Mouse (Mus musculus) hindbrain, embryonic 14.5 days (tissue): ENCODE data around the gene Uimc1. TPM values are rescaled to one million over a fixed set of nuclear protein-coding genes. Genes with fewer than 3 reads are reported as not detected.

ENCODE experiments used
- ATAC-seq: fragments of 200-750 bp; cut with Nextera tagmentation; 2 replicates; pipeline ENCODE4 v1.8.0; 2017; ENCODE audit warnings: moderate number of reproducible peaks, mild to moderate bottlenecking, moderate TSS enrichment, moderate library complexity; ENCODE audit not compliant: low FRiP score
- DNase-seq: peaks from one replicate; pipeline ENCODE4 v3.0.0-alpha.2; 2015; ENCODE audit warnings: low spot score
- H3K27ac ChIP-seq: fragments of 300-500 bp; sonication (generic); 2 replicates; pipeline ENCODE4 v1.5.1; 2014; ENCODE audit warnings: mild to moderate bottlenecking, moderate library complexity
- H3K27me3 ChIP-seq: fragments of 300-500 bp; sonication (generic); 2 replicates; pipeline ENCODE4 v1.6.1; 2014; ENCODE audit warnings: mild to moderate bottlenecking, low read length, mixed read lengths; ENCODE audit not compliant: control insufficient read depth, insufficient read depth
- H3K36me3 ChIP-seq: fragments of 300-500 bp; sonication (generic); replicated peaks from 2 replicates; pipeline ENCODE4 v1.6.1; 2014; ENCODE audit not compliant: control insufficient read depth, insufficient read depth
- H3K4me1 ChIP-seq: fragments of 300-500 bp; sonication (generic); replicated peaks from 2 replicates; pipeline ENCODE4 v1.6.1; 2014; ENCODE audit warnings: antibody characterized with exemption, low read length, mixed read lengths; ENCODE audit not compliant: control insufficient read depth, insufficient read depth
- H3K4me2 ChIP-seq: fragments of 300-500 bp; sonication (generic); replicated peaks from 2 replicates; pipeline ENCODE4 v1.6.1; 2014; ENCODE audit warnings: mild to moderate bottlenecking, moderate library complexity
- H3K4me3 ChIP-seq: fragments of 300-500 bp; sonication (generic); replicated peaks from 2 replicates; pipeline ENCODE4 v1.5.1; 2014; ENCODE audit warnings: mild to moderate bottlenecking, low read length
- H3K9ac ChIP-seq: fragments of 300-500 bp; sonication (generic); 2 replicates; pipeline ENCODE4 v1.6.1; 2014
- H3K9me3 ChIP-seq: fragments of 300-500 bp; sonication (generic); 2 replicates; pipeline ENCODE4 v1.6.1; 2016; ENCODE audit warnings: low read length; ENCODE audit not compliant: control insufficient read depth
- WGBS: fragments of 180-500 bp; shearing (Covaris S2); extraction: QIAGEN DNeasy Blood & Tissue Kit; methylation state at CpG from one replicate; pipeline ENCODE4 v1.1.7; 2014; 5-methylcytosine and 5-hydroxymethylcytosine counted together
- polyA plus RNA-seq: library from polyadenylated mRNA; unstranded; fragments of >200 nt; fragmentation: Nextera tagmentation; extraction: Ambion mirVana; gene quantifications from 2 replicates; pipeline ENCODE4 v1.2.1, GENCODE M21; 2014

Gene Uimc1
- polyA plus RNA-seq, 1 experiment from 2014 or later: 21.5 TPM

- DNase-seq: no peak
- no peak overlapping the region for H3K9ac ChIP-seq
- no peak for ATAC-seq
- no peak overlapping the region for H3K4me2 ChIP-seq
- H3K27ac ChIP-seq: no peak overlapping the region
- 80% methylated on average over 7 of the region's 7 CpGs for WGBS
- H3K36me3 ChIP-seq: peaks cover 11% of the 10 kb centered on the region; the same call in 1 of the 2 replicates
- no peaks in the 10 kb centered on the region for H3K4me1 ChIP-seq
- H3K4me3 ChIP-seq: no peak overlapping the region
- H3K9me3 ChIP-seq: no peaks in the 10 kb centered on the region
- H3K27me3 ChIP-seq: no peaks in the 10 kb centered on the region
These were observed 30.4 kb downstream of the Uimc1 start for GRCm38 (mm10) chr13:55069719-55070118.

GRCm38 (mm10) chr13:55063276-55063675 lies 36.8 kb downstream of the Uimc1 start:
- no peak for DNase-seq
- WGBS: 90% methylated on average over 2 of the region's 2 CpGs

GRCm38 (mm10) chr13:55058042-55058441 lies 42.1 kb downstream of the Uimc1 start:
- Histone ChIP-seq H3K4me3 (no peak overlapping the region), H3K4me1 (no peaks in the 10 kb centered on the region), H3K4me2 (no peak overlapping the region), H3K9ac (no peak overlapping the region), H3K9me3 (no peaks in the 10 kb centered on the region), H3K27ac (no peak overlapping the region), H3K27me3 (no peaks in the 10 kb centered on the region), H3K36me3 (peaks cover 6% of the 10 kb centered on the region; the same call in 1 of the 2 replicates)
- ATAC-seq (no peak), DNase-seq (no peak)
- WGBS: 94% methylated on average over 2 of the region's 2 CpGs

More at GRCm38 (mm10) chr13:55063276-55063675, 36.8 kb downstream of the Uimc1 start:
- Histone ChIP-seq H3K27ac (no peak overlapping the region), H3K36me3 (no peaks in the 10 kb centered on the region; the same call in 1 of the 2 replicates), H3K27me3 (no peaks in the 10 kb centered on the region), H3K4me2 (no peak overlapping the region), H3K9ac (no peak overlapping the region), H3K4me3 (no peak overlapping the region), H3K9me3 (no peaks in the 10 kb centered on the region), H3K4me1 (no peaks in the 10 kb centered on the region)
- ATAC-seq: no peak

GRCm38 (mm10) chr13:55047706-55048105 lies 52.4 kb downstream of the Uimc1 start:
- no peak overlapping the region for H3K9ac ChIP-seq
- no peak overlapping the region for H3K4me2 ChIP-seq
- no peaks in the 10 kb centered on the region for H3K4me1 ChIP-seq
- no peaks in the 10 kb centered on the region for H3K27me3 ChIP-seq
- no peak overlapping the region for H3K27ac ChIP-seq
- no peak for ATAC-seq
- H3K36me3 ChIP-seq: peaks cover 6% of the 10 kb centered on the region; the same call in 1 of the 2 replicates
- peak; percentile 36 for DNase-seq
- no peaks in the 10 kb centered on the region for H3K9me3 ChIP-seq
- H3K4me3 ChIP-seq: no peak overlapping the region
- WGBS: 45% methylated on average over 3 of the region's 3 CpGs

DNA sequence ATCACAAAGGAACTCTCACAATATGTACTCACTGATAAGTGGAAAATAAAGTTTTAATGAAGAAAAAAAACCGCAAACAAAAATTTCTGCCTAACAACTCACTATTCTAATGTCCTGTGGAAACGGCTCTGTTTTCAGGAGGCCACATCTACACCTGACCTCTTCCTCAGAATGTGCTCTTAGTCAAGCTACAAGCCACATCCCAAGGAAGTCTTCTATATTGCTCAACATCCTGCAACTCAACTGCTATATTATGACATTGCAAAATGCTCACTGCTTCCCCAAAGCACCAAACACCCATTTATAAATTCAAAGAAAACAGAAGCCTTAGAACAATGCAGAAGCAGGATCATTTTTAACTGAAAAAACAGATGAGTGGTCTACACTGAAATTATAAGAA lies 60.1 kb downstream of the Uimc1 start:
- 92% methylated on average over 2 of the region's 2 CpGs for WGBS
- H3K36me3 ChIP-seq: peaks cover 13% of the 10 kb centered on the region

DNA sequence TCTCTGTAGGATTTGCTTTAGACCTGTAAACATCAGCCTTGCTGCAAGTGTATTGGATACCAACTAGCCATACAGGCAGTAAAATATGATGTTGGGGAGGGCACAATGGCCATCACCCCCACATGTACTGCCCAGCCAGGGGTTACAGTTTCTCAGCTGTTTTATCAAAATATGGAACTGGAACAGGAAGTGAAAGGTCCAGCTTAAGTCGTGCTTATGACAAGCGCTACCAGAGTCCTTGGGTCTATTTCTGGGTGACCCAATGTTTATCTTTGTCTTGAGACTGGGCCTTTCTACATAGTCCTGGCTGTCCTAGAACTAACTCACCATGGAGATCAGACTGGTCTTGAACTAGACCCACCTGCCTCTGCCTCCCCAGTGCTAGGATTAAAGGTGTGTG lies 75.9 kb downstream of the Uimc1 start:
- Histone ChIP-seq H3K27ac (no peak overlapping the region), H3K27me3 (no peaks in the 10 kb centered on the region), H3K9me3 (no peaks in the 10 kb centered on the region), H3K4me2 (no peak overlapping the region), H3K4me1 (no peaks in the 10 kb centered on the region), H3K36me3 (peaks cover 11% of the 10 kb centered on the region; the same call in 1 of the 2 replicates), H3K4me3 (no peak overlapping the region), H3K9ac (no peak overlapping the region)
- ATAC-seq (no peak), DNase-seq (no peak)
- WGBS: 95% methylated on average over 2 of the region's 2 CpGs

More for the DNA sequence above, 60.1 kb downstream of the Uimc1 start:
- H3K27ac ChIP-seq: no peak overlapping the region
- DNase-seq (no peak), ATAC-seq (no peak)
- no peaks in the 10 kb centered on the region for H3K27me3 ChIP-seq
- H3K4me2 ChIP-seq: no peak overlapping the region
- no peaks in the 10 kb centered on the region for H3K9me3 ChIP-seq
- H3K4me1 ChIP-seq: no peaks in the 10 kb centered on the region
- H3K9ac ChIP-seq: no peak overlapping the region
- no peak overlapping the region for H3K4me3 ChIP-seq

- no peak overlapping the region for H3K27ac ChIP-seq
- ATAC-seq: no peak
- no peaks in the 10 kb centered on the region for H3K9me3 ChIP-seq
- 78% methylated on average over 9 of the region's 9 CpGs for WGBS
- H3K4me2 ChIP-seq: no peak overlapping the region
- H3K36me3 ChIP-seq: peaks cover 2% of the 10 kb centered on the region; the same call in 1 of the 2 replicates
- no peak overlapping the region for H3K4me3 ChIP-seq
- H3K9ac ChIP-seq: no peak overlapping the region
- DNase-seq: no peak
- no peaks in the 10 kb centered on the region for H3K4me1 ChIP-seq
- no peaks in the 10 kb centered on the region for H3K27me3 ChIP-seq
These were observed 77.4 kb downstream of the Uimc1 start for GRCm38 (mm10) chr13:55022715-55023114.

DNA sequence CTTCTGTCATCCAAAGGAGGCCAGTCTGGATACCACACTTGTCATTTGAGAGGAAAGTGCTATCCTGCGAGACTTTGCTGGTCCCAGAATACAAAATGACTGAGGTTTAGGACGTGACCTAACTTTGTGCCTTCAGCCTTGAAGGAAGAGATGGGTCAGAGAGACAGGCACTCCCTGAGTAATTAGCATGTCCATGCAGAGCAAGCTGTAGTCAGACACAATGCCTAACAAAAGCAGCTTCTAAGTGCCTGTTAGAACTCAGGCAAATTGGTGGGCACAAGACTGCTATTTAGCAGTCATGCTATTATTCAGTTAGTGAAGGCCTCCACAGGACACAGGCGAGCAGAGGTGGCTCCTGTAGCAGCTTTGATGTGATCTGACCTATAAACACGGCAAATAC lies 77.8 kb downstream of the Uimc1 start:
- no peak overlapping the region for H3K27ac ChIP-seq
- ATAC-seq (no peak), DNase-seq (no peak)
- no peak overlapping the region for H3K4me3 ChIP-seq
- H3K9ac ChIP-seq: no peak overlapping the region
- 30% methylated on average over 4 of the region's 4 CpGs for WGBS
- H3K36me3 ChIP-seq: no peaks in the 10 kb centered on the region; the same call in 1 of the 2 replicates
- no peaks in the 10 kb centered on the region for H3K27me3 ChIP-seq
- H3K4me2 ChIP-seq: no peak overlapping the region
- no peaks in the 10 kb centered on the region for H3K9me3 ChIP-seq
- H3K4me1 ChIP-seq: no peaks in the 10 kb centered on the region

DNA sequence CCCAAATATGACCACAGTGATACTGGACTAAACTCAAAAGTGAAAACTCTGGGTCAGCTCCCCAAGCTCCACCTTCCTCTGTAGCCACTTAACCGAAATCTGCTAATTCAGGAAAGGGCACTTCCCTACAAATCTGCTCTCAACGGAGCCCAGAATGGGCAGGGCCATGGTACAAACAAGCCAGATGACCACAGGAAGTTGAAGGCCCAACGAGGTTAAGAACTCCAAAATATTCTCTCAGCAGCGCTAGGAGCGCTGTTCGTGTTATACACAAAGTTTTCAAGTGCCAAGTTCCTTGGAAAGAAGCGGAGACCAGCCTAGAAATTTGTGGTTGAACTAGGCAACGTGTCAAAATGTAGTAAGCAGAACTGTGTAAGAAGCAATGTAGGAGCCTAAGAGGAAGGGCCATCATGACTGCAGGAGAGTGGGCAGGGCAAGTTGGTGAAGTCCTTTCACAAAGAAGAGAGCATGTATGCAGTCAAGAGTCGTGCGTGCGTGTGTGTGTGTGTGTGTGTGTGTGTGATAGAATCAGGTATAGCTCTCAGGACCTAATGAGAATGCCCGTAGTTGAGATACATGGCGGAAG lies 78.8 kb downstream of the Uimc1 start, which contains the start of gene Hk3:
Hk3 (minus strand) TSS at position 192 of the 586 bp plus-strand sequence.
- DNase-seq (no peak), ATAC-seq (no peak)
- H3K4me2 ChIP-seq: no peak within 1 kb of the TSS
- no peaks in the 10 kb centered on the region for H3K27me3 ChIP-seq
- no peak within 1 kb of the TSS for H3K4me3 ChIP-seq
- H3K9ac ChIP-seq: no peak within 1 kb of the TSS
- no peaks in the 10 kb centered on the region for H3K4me1 ChIP-seq
- WGBS: 92% methylated on average over 13 of the region's 13 CpGs
- no peaks in the 10 kb centered on the region; the same call in 1 of the 2 replicates for H3K36me3 ChIP-seq
- H3K27ac ChIP-seq: no peak within 1 kb of the TSS
- no peaks in the 10 kb centered on the region for H3K9me3 ChIP-seq
